Mouse (Mus musculus): ENCODE data around the gene C1qtnf9. TPM values are rescaled to one million over a fixed set of nuclear protein-coding genes. Genes with fewer than 3 reads are reported as not detected.

The C1qtnf9 gene
- polyA plus RNA-seq, 1 experiment from 2014 or later: 3.6 TPM

DNA sequence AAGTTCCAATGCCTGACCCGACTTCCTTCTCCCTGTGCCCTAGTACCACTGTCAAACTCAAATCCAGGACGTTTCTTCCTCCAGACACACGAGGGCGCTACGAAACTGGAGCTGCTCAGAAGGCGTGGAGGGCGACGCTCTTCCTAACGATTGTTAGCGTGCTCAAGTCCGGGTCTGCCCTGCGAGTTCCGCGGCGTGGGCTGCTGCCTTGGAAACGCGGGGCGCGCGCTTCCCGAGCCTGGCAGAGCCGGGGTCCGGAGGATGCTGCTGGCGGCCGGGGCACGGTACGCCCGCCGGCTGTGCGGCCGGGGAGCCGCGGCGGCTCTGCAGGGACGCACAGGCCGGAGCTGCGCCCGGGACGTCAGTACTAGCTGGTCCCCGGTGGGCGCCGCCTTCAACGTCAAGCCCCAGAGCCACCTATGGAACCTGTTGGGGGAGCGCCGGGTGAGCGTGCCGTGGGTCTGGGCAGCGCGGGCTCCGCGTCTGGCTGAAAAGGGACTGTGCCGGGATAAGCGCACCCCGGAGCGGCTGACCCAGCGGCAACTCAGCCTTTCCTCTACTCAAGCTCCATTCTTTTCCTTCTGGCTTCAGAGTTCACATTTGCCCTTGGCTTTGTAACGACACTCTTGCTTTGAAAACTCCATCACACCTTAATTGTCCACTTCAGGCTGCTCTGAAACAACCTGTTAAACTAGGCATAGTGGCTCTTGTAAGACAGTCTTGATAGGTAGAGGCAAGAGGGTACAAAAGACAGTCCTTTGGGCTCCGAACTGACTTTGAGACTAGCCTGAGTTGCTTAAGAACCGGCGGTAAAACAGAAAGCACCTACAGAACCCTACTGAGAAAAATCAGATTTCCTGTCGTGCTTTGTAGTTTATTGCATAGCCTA is 16.7 kb downstream of the C1qtnf9 start, which contains the start of gene Mipep:
Mipep (plus strand) TSS at position 147 of the 889 bp plus-strand sequence.
- peaks cover 9% of the 10 kb centered on the region; the same call in 1 of the 2 replicates for H3K36me3 ChIP-seq
- peak within 1 kb of the TSS; percentile 64 for H3K9ac ChIP-seq
- no peaks in the 10 kb centered on the region for H3K27me3 ChIP-seq
- H3K9me3 ChIP-seq (replicated peaks): no peaks in the 10 kb centered on the region
- 0 out of 2 replicates have a peak, but pooled peaks cover 7% of the 10 kb centered on the region for H3K4me1 ChIP-seq
- H3K27ac ChIP-seq (replicated peaks): no peak within 1 kb of the TSS; the same call in 1 of the 2 replicates
- WGBS: under 1% methylated on average over 61 of the region's 61 CpGs
- peak within 1 kb of the TSS; percentile 79 for H3K4me3 ChIP-seq (replicated peaks)
- H3K4me2 ChIP-seq (replicated peaks): peak within 1 kb of the TSS; percentile 73
- ATAC-seq (ENCODE audit: insufficient number of reproducible peaks, low FRiP score, low TSS enrichment, low read depth): peak; percentile 85

DNA sequence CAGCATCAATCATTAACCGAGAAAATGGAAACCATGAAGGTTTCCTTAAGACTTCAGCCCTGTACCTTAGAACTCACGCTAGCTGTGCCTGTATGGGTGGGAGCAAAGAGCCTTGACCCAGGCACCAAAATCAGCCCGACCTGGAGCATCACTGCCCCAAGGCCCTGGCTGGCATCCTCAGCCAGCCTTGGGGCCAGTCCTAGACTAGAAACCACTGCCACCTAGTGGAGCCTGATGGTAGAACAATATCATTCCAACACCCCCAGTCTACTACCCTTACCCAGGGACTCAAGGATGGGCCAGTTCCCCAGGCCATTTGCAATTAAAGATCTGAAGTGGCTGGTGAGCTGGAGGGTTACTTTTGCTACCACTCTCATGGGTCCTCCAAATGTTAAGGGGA is 22.2 kb downstream of the C1qtnf9 start:
- Histone ChIP-seq H3K4me2 (replicated peaks) (no peak overlapping the region), H3K36me3 (peaks cover 36% of the 10 kb centered on the region), H3K4me3 (replicated peaks) (no peak overlapping the region), H3K9me3 (replicated peaks) (no peaks in the 10 kb centered on the region), H3K27ac (replicated peaks) (no peak overlapping the region), H3K4me1 (0 out of 2 replicates have a peak, but pooled peaks cover 5% of the 10 kb centered on the region), H3K9ac (no peak overlapping the region), H3K27me3 (no peaks in the 10 kb centered on the region)
- 42% methylated on average over 3 of the region's 3 CpGs for WGBS
- ATAC-seq (ENCODE audit: insufficient number of reproducible peaks, low FRiP score, low TSS enrichment, low read depth): no peak

DNA sequence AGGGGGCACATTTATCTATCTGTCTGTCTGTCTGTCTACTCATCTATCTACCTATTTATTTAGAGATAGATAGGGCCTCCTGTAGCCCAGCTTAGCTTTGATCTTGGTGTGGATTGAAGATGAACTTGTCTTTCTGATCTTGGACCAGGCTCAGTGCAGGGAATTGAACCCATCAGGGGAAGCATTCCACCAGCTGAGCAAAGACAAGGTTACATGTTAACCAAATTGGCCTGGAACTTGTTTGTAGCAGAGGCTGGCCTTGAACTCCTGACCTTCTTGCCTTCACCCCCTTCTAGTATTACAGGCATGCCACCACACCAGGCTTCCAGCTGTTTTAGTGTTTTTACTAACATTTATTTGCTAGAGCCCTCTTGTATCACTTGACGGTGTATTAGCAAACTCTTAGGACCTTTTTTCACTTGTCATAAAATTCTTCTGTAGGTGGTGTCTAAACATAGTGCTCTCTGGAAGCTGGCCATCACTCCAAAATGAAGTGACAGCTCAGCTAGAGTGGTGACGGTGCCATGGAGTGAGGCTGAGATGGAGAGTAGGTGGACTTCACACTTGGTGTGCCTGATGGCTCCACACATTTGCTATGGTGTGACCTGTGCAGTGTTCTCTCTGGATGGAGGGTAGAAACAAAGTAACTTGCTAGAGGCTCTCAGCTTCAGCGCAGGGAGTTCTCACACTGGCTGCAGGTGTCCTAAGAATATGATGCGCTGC is 28.8 kb downstream of the C1qtnf9 start:
- H3K4me1 ChIP-seq: peaks cover 3% of the 10 kb centered on the region; the same call in 1 of the 2 replicates
- peaks cover 34% of the 10 kb centered on the region; the same call in 1 of the 2 replicates for H3K36me3 ChIP-seq
- H3K27ac ChIP-seq (replicated peaks): no peak overlapping the region
- WGBS: 88% methylated on average over 4 of the region's 4 CpGs
- no peak overlapping the region for H3K4me3 ChIP-seq (replicated peaks)
- ATAC-seq (ENCODE audit: insufficient number of reproducible peaks, low FRiP score, low TSS enrichment, low read depth): no peak
- H3K4me2 ChIP-seq (replicated peaks): no peak overlapping the region
- no peaks in the 10 kb centered on the region for H3K9me3 ChIP-seq (replicated peaks)
- H3K9ac ChIP-seq: no peak overlapping the region
- no peaks in the 10 kb centered on the region for H3K27me3 ChIP-seq

DNA sequence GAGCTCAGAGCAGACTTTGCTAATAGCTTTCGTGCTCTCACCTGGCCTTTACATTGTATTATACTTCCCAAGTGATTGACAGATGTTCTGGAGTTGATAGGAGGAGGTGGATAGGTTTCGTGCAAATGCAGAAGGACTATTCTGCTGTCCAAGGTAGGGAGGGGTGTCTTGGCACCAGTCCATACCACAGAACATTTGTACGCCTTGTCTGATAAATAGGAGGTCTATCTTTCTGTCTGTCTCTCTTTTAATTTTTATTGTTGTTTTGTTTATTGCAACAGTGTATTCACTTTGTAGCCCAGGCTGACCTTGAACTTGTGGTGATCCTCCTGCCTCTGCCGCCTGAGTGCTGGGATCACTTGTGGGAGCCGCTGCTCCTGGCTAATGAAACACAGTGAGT is 29.7 kb downstream of the C1qtnf9 start:
- no peak for ATAC-seq (ENCODE audit: insufficient number of reproducible peaks, low FRiP score, low TSS enrichment, low read depth)
- H3K27me3 ChIP-seq: no peaks in the 10 kb centered on the region
- H3K36me3 ChIP-seq: peaks cover 37% of the 10 kb centered on the region
- H3K4me3 ChIP-seq (replicated peaks): no peak overlapping the region
- no peak overlapping the region for H3K27ac ChIP-seq (replicated peaks)
- H3K4me2 ChIP-seq (replicated peaks): no peak overlapping the region
- H3K4me1 ChIP-seq: peaks cover 3% of the 10 kb centered on the region; the same call in 1 of the 2 replicates
- H3K9me3 ChIP-seq (replicated peaks): no peaks in the 10 kb centered on the region
- H3K9ac ChIP-seq: no peak overlapping the region
- 86% methylated on average over 5 of the region's 5 CpGs for WGBS

DNA sequence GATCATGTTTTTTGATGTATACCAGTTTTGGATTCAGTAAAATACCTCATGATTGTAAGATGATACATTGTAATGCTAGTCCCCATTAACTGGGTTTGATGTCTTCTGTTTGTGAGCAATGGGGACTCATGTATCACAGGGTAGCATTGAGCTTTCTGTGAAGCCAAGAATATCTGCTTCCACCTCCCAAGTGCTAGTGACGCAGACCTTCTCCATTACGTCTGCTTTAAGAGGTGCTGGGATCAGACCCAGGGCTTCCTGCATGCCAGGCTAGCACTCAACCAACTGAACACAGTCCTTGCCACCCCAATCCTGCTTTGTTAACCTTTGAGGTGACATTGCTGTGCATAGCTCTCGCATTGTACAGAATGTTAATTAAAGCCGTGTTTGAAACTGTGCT is 30.8 kb downstream of the C1qtnf9 start:
- WGBS: 81% methylated on average over 4 of the region's 4 CpGs
- no peak overlapping the region for H3K9ac ChIP-seq
- H3K36me3 ChIP-seq: peaks cover 44% of the 10 kb centered on the region
- H3K4me1 ChIP-seq: peaks cover 3% of the 10 kb centered on the region; the same call in 1 of the 2 replicates
- H3K9me3 ChIP-seq (replicated peaks): no peaks in the 10 kb centered on the region
- no peak overlapping the region for H3K27ac ChIP-seq (replicated peaks)
- H3K4me2 ChIP-seq (replicated peaks): no peak overlapping the region
- H3K4me3 ChIP-seq (replicated peaks): no peak overlapping the region
- no peak for ATAC-seq (ENCODE audit: insufficient number of reproducible peaks, low FRiP score, low TSS enrichment, low read depth)
- H3K27me3 ChIP-seq: no peaks in the 10 kb centered on the region

DNA sequence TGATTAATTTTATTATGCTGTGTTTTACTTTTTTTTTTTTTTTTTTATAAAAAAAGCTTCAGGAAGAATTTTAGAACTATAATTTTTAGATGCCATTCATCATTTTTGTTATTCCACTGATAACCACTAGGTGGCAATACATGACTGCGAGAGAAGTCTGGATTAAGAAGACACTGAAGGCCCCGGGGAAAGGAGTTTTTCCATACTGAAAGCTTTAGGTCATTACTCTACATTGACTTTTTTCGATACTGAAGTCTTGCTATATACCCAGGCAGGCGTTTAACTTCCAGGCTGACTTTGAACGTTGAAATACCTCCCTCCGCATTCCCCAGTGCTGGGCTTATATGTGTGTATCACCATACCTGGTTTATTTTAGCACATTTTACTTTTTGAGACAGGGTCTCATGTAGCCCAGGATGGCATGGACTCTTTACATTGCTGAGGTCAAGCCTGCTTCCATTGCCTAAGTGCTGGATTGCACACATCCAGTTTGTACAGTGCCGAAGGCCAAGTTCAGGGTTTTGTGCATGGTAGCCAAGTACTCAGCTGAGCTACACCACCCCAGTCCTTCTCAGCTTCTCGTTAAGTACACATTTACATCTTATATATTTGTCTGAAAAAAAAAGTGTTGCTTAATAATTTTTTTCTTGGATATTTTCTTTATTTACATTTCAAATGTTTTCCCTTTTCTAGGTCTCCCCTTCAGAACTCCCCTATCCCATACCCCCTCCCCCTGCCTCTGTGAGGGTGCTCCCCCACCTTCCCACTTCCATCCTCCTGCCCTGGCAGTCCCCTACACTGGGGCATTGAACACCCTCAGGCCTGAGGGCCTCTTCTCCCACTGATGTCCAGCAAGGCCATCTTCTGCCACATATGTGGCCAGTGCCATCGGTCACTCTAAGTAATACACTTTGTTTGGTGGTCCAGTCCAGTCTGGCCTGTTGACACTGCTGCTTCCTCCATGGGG is 32.1 kb downstream of the C1qtnf9 start:
- peaks cover 3% of the 10 kb centered on the region; the same call in 1 of the 2 replicates for H3K4me1 ChIP-seq
- WGBS: 40% methylated on average over 9 of the region's 9 CpGs
- H3K36me3 ChIP-seq: peaks cover 47% of the 10 kb centered on the region
- H3K27ac ChIP-seq (replicated peaks): no peak overlapping the region
- H3K27me3 ChIP-seq: no peaks in the 10 kb centered on the region
- ATAC-seq (ENCODE audit: insufficient number of reproducible peaks, low FRiP score, low TSS enrichment, low read depth): no peak
- H3K9ac ChIP-seq: no peak overlapping the region
- no peak overlapping the region for H3K4me2 ChIP-seq (replicated peaks)
- no peak overlapping the region for H3K4me3 ChIP-seq (replicated peaks)
- no peaks in the 10 kb centered on the region for H3K9me3 ChIP-seq (replicated peaks)

DNA sequence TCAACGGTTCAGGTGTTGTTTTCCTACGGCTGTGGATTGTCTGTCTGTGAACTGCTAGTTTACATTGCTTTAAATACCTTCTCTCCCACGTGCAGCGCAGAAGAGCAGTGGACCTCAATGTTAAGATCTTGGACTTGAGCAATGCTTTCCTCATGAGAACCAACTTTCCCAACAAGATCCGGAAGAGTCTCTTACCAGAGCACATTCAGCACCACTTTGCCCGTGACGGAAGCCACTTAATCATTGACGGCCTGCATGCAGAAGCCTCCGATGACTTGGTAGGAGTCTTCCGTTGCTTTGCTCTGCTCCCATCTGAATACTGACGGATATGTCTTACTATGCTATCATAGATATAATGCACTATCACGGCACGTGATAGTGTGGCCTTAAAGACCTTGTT is 34.1 kb downstream of the C1qtnf9 start:
- ATAC-seq (ENCODE audit: insufficient number of reproducible peaks, low FRiP score, low TSS enrichment, low read depth): no peak
- Histone ChIP-seq H3K9ac (no peak overlapping the region), H3K27me3 (no peaks in the 10 kb centered on the region), H3K9me3 (replicated peaks) (no peaks in the 10 kb centered on the region), H3K36me3 (peaks cover 38% of the 10 kb centered on the region), H3K4me3 (replicated peaks) (no peak overlapping the region), H3K4me2 (replicated peaks) (no peak overlapping the region), H3K27ac (replicated peaks) (no peak overlapping the region), H3K4me1 (peaks cover 9% of the 10 kb centered on the region; the same call in 1 of the 2 replicates)
- WGBS: 90% methylated on average over 13 of the region's 13 CpGs

DNA sequence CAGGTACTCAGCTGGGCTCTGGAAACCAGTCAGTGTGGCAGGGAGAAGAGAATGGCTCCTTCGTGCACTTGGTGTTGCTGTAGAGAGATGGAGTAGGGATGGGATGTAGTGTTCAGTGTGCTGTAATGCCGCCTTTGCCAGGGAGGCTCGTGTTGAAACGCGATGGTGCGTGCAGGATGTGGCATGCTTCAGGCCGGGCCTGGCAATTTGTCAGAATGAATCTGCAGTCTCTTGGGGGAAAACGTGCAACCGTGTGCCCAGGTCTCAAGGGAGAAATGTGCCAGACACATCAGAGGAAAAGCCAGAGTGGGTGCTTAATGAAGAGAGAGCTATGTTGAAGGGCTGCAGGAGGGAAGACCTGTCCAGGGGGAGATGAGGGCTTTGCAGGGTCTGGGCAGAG is 37.0 kb downstream of the C1qtnf9 start:
- peaks cover 11% of the 10 kb centered on the region; the same call in 1 of the 2 replicates for H3K4me1 ChIP-seq
- no peak overlapping the region for H3K27ac ChIP-seq (replicated peaks)
- peaks cover 22% of the 10 kb centered on the region for H3K36me3 ChIP-seq

DNA sequence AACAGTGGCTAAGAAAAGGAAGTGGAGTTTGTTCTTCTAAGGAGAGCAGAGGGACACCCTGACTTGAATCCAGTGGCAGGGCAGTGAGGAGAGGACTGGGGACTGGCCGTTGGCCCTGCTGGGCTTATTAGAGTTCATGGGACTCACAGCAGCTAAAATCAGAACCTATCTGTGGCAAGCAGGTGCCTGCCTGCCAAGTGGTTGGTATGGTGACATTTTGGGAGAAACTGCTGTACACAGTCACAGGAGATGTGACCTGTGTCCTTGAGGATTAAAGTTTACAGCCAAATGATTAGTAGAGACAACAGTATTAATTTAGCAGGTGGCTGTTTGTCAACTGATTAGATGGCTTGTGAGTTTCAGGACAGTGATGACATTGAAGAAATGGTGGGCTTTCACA is 37.9 kb downstream of the C1qtnf9 start:
- Histone ChIP-seq H3K4me1 (peaks cover 10% of the 10 kb centered on the region; the same call in 1 of the 2 replicates), H3K27me3 (no peaks in the 10 kb centered on the region), H3K9ac (no peak overlapping the region), H3K4me3 (replicated peaks) (no peak overlapping the region), H3K4me2 (replicated peaks) (no peak overlapping the region), H3K27ac (replicated peaks) (peak overlapping the region; percentile 79), H3K36me3 (peaks cover 22% of the 10 kb centered on the region), H3K9me3 (replicated peaks) (no peaks in the 10 kb centered on the region)
- 78% methylated on average over 1 of the region's 1 CpGs for WGBS
- no peak for ATAC-seq (ENCODE audit: insufficient number of reproducible peaks, low FRiP score, low TSS enrichment, low read depth)

More for the DNA sequence above, 37.0 kb downstream of the C1qtnf9 start:
- H3K9me3 ChIP-seq (replicated peaks): no peaks in the 10 kb centered on the region
- no peak overlapping the region for H3K4me2 ChIP-seq (replicated peaks)
- no peaks in the 10 kb centered on the region for H3K27me3 ChIP-seq
- ATAC-seq (ENCODE audit: insufficient number of reproducible peaks, low FRiP score, low TSS enrichment, low read depth): no peak
- 63% methylated on average over 9 of the region's 9 CpGs for WGBS
- no peak overlapping the region for H3K4me3 ChIP-seq (replicated peaks)
- H3K9ac ChIP-seq: no peak overlapping the region

DNA sequence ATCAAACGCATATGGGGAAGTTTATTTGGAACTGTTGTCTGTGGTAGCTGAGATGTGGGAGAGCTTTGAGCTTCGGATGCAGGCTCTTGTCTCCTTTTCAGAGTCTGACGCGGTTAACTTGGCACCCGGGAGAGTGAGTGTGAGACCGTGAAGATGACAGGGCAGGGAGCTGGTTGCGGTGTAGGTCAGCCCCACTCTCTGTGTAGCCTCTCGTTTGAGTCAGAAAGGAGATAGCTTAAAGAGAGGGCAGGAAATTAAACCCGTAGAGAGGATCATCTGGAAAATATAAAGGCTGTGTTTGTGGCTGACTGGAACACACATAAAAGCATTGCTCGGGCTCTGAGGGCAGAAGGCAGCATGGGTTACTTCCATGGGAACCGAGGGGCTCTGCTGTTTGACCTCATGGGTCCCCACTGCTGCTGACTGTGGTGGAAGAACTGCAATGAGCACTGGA is 39.0 kb downstream of the C1qtnf9 start:
- Histone ChIP-seq H3K4me3 (replicated peaks) (no peak overlapping the region), H3K27ac (replicated peaks) (peak overlapping the region; percentile 79), H3K9ac (no peak overlapping the region), H3K36me3 (peaks cover 26% of the 10 kb centered on the region), H3K27me3 (no peaks in the 10 kb centered on the region), H3K9me3 (replicated peaks) (no peaks in the 10 kb centered on the region), H3K4me2 (replicated peaks) (0 out of 2 replicates have a peak overlapping the region, but pooled peaks have one; percentile 12), H3K4me1 (peaks cover 10% of the 10 kb centered on the region; the same call in 1 of the 2 replicates)
- 24% methylated on average over 11 of the region's 11 CpGs for WGBS
- peak; percentile 89 for ATAC-seq (ENCODE audit: insufficient number of reproducible peaks, low FRiP score, low TSS enrichment, low read depth)
